Mouse (Mus musculus): ENCODE results near the gene Foxo3. TPM values are rescaled to one million over a fixed set of nuclear protein-coding genes. Genes with fewer than 3 reads are reported as not detected.

Foxo3 gene
- 29.0 TPM for polyA plus RNA-seq (2015; fragmentation: Illumina TruSeq; extraction: RNeasy Lipid Tissue Mini Kit (QIAGEN cat#74804); ENCODE audit: insufficient read depth, low replicate concordance)

GRCm38 (mm10) chr10:42276507-42277345 lies at the start of gene Foxo3:
Foxo3 (minus strand) TSS chr10:42276755.

Other genes starting within 250 kb of the Foxo3 start
- gene Afg1l, start 201.8 kb upstream of the Foxo3 start, polyA plus RNA-seq (2015; fragmentation: Illumina TruSeq; extraction: RNeasy Lipid Tissue Mini Kit (QIAGEN cat#74804); ENCODE audit: insufficient read depth, low replicate concordance): 8.2 TPM
- 181 TPM for gene Snx3, start 225.3 kb upstream of the Foxo3 start, polyA plus RNA-seq (2015; fragmentation: Illumina TruSeq; extraction: RNeasy Lipid Tissue Mini Kit (QIAGEN cat#74804); ENCODE audit: insufficient read depth, low replicate concordance)